Mouse (Mus musculus) gastrocnemius, postnatal 14 days (tissue): Measurements from ENCODE around the gene Fbxl16. TPM values are rescaled to one million over a fixed set of nuclear protein-coding genes. Genes with fewer than 3 reads are reported as not detected.

Source experiments
- DNase-seq: peaks from one replicate; pipeline ENCODE4 v3.0.0; 2021; ENCODE audit warnings: mixed read lengths
- intact Hi-C: fragments of 180-260 bp; cut with DNase I; formaldehyde crosslinking; loops from one replicate; pipeline ENCODE4 v1.15.1; 2025; ENCODE audit warnings: low total_unique reads
- total RNA-seq, 2 experiments: library from RNA; stranded (reverse); gene quantifications; 2 replicates each; pipeline ENCODE4 v1.2.3; 2021

The Fbxl16 gene
- total RNA-seq, 2 experiments from 2014 or later = 0.95 to 2.2 TPM

DNA sequence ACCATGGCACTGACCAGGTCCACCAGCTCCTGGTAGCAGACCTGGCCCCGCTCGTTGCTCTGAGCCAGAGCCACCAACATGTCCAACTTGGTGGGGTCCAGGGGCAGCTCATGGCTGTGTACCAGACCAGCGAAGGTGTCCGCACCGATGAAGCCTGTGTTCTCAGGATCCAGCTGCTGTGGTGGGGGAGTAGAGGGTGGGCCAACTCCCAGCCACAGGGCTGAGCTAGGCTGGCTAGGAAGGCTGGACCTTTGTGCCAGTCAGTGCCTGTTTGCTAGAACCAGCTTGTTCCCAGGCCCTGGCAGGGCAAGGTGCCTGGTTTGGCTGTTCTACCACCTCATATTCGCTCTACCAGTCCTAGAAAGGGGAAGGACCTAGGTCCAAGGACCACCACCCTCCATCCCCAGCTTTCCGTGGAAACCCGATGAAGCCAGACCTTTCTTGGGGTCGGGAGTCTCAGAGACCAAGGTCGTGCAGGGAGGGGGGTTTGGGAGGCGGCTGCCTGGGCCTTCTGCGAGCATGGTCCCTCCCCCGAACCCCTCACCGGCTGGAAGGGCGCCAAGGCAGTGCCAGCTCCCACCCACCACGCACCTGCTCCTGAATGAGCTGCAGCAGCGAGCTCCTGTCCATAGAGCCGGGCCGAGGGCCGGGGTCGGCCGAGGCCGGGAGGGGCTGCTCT is 27.7 kb downstream of the Fbxl16 start:
- intact Hi-C loops = no loop called here
- DNase-seq = no peak

DNA sequence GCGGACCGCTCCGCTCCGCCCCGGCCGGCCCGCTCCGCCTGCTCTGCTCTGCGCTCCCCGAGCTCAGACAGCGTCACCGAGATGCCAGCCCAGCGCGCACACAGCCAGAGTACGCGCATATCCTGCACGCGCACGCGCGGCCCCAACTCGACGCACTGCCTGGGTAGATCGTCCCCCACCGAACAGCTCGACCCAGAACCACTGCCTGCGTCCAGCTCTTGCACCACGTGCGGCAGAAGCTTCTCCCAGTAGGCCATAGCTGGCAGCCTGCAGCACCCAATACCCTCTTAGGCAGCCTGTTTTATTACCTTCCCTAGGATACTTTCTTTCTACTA is 28.2 kb downstream of the Fbxl16 start, which contains the start of gene Rhbdl1:
Gene Rhbdl1 (minus strand): TSS at position 220 of the 335 bp plus-strand sequence.
- peak; percentile 78 for DNase-seq
- intact Hi-C loops = no loop called here

DNA sequence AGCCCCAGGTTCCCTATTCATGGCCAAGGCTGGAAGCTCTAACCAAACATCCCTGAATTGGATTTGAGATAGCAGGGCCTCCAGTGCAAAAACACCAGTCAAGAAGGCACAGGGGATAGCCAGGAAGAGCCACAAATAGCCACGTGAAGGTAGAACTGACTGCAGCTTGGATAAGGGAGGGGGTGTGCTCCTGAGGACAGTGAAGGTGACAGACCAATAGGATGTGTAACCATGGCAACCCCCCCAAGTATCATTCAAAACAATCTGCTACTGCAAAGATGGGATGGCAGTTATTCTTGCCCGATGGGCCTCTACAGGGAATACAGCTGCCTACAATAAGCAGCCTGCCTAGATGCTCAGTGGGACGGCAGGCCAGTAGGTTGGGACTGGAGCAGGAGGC is 28.6 kb downstream of the Fbxl16 start:
- no peak for DNase-seq
- intact Hi-C loops = no loop called here

DNA sequence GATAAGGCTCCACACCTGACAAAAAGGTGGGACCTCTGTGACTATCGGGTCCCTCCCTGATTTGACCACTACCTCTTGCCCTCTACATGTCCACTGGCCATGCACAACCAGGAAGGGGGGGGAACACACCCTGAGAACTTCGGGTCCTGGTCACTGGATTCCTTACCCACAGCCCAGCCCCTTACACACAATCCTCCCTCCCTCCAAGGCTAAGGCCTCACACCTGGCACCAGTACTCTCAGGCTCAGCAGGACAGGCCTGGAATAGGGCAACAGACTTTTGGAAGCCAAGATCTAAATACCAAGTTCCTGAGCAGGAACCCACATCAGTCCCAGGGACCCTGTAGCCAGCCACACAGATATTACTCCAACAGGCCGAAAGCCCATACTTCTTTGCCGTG is 30.0 kb downstream of the Fbxl16 start:
- intact Hi-C loops = no loop called here
- DNase-seq = no peak

DNA sequence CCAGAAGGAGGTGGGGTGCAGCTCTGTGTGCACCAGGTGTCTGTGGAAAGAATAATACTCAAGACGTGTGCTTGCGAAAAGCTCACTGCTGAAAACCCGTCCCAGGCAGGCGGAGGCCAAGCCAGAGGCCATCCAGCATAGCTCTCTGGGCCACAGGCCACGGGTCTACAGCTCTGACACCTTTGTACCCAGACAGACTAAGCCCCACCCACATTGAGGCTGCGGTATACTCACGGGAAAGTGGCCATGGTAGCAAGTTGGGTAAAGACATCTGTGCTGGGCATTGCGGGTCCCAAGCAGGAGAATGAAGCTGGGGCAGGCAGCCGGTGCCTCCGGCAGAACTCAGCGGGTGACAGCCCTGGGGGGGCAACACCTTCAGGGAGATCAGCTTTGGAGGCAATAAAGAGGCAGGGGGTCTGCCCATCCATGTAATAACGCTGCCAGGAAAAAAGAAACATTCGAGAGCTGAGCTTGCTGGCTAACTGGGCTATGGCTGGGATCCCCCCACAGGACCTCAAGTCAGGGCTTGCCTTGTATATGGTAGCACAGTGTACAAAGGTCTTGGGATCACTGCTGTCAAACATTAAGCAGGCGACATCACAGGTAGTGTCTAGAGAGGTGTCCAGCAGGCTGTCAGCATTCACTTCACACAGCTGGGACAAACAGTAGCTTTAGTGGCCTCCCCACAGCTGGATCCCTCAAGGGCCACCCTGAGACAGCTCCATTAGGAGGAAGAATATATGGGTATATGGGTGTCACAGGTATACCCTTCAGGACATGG is 30.8 kb downstream of the Fbxl16 start:
- no peak for DNase-seq
- intact Hi-C loops = no loop called here

DNA sequence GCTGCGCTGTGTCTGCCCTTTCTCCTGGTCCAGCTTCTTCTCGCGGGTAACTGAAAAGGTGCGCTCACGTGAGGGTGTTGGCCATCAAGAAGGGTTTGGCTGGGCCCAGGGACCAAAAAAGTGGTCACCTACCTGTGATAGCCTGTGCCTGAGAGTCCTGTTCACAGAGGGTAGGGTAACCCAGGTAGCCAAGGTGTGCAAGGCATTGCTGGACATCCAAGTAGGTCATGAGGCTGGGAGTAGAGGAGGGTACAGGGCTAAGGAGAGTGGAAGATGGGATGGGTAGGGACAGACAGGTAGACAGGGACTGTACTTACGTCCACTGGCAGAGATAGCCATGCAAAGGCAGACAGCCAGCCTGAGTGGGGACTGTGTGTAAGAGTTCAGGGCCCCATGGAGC is 31.6 kb downstream of the Fbxl16 start:
- intact Hi-C loops = no loop called here
- no peak for DNase-seq

DNA sequence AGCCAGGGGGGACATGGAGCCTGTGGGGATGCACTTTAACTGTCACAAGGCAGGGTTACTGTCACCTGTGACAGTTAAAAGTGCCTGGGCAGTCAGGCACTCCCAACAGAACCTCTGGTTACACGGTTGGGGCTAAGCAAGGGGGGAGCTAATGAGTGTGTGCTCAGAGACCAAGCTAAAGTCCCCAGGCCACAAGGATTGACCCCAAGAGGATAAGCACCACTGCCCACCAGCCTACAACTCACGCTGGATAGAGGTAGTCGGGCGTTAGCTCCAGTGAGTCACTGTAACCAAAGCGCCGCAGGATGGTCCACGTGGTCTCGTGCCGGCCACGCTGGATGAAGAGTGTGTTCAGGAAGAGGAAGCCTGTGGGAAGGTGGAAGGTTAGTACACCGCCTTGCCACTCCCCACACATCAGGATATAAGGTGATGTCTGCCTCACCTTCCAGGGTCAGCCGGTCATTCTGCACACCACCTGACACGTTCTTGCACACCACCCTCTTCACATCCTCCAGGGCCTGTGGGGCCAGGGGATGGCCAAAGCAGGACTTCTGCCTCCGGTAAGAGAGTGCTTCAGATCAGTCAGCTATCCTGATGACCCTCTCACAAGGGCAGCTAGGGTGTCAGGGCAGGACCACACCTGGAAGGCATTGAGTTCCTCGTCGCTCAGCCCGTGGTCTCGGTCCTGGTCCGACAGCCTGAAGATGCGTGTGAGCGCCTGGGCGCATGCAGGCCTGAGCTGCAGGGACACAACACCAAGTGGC is 32.4 kb downstream of the Fbxl16 start, which contains the start of gene Gm20683:
Gene Gm20683 (minus strand): TSS at position 647 of the 764 bp plus-strand sequence.
- intact Hi-C loops = no loop called here
- no peak for DNase-seq

DNA sequence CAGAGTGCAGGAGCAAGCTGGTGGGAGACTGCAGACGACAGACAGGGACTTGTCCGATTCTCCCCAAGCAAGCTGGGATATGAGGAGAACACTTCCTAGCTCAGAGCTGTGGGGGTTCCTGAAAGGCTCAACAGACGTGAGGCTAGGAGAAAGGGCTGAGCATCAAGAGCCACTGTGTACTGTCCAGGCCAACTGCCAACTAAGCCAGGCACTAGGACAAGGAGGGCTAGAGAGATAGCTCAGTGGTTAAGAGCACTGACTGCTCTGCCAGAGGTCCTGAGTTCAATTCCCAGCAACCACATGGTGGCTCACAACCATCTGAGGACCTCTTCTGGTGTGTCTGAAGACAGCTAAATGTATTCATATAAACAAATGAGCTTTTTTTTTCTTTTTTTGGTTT is 33.6 kb downstream of the Fbxl16 start:
- intact Hi-C loops = no loop called here
- DNase-seq = no peak

DNA sequence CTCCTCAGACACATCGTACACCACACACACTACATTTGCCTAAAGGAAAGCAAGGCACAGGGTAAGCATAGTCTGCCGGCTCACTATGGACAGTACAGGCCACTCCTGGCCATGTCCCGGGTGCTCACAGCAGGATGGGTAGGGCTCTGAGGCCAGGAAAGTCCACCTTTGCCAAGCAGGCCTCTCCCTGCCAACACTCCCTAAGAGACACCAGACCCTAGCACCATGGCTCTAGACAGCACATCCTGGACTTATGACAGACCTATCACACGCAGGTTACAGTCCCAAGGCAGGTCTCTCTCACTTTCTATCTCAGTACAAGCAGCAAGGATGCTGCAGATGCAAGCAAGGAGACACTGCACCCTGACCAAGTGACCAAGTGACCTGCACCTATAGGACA is 34.2 kb downstream of the Fbxl16 start:
- DNase-seq = no peak
- intact Hi-C loops = no loop called here

DNA sequence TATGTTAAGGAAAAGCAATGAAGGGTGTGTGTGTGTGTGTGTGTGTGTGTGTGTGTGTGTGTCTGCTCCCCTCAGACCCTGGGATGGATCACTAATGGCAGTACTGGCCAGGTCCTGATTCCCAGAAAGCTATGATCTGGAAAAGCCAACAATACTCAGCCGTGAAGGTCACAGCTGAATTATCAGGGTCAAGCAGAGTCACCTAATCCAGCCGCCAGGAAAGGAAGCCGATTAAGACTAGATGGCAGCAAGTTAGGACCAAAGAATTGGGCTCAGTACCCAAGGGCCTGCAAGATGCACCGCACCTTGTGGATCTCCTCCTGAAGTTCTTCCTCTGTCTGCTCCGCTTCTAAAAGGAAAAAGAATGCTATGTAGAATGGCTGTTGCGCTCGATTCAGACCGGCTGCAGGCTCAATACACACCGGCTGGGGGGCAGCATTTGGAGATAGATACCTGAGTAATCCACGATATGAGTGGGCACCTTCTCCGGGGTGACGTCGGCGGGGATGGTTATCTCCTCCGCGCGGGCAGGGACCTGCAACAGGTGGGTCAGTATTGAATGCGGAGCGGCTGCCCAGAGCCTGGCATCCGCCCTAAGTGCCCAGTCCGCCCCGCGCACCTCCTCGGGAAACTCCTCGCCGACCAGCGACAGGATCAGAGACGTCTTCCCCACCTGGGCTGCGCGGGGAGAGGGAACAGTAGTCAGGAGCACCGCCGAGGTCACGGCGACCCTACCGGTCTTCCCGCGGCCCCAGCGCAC is 34.9 kb downstream of the Fbxl16 start:
- intact Hi-C loops = no loop called here
- no peak for DNase-seq

DNA sequence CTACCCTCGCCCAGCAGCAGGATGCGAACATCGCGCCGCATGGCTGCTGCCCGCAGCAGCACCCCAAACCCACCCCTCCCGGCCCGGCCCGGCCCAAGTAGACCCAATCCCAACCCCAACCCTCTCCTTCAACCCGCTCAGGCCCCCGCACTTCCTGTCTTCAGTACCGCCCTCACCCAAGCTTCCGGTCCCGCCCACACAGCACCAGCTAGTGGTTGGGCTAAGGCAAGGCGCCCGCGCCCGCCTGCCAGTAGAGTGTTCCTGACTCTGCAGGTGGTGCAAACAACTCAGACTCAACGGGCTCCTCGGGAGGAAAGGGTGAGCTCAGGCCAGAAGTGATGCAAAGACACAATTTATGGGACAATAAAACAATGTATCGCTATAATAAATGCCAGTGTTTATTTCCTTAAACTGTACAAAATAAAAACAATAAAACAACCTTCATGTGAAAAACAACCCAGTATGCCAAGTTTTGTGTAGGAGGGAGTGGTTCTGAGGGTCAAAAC is 35.6 kb downstream of the Fbxl16 start, which contains the start of gene Rhot2:
Gene Rhot2 (minus strand): TSS at position 456 of the 506 bp plus-strand sequence.
- DNase-seq = peak; percentile 96
- intact Hi-C loops = no loop called here

DNA sequence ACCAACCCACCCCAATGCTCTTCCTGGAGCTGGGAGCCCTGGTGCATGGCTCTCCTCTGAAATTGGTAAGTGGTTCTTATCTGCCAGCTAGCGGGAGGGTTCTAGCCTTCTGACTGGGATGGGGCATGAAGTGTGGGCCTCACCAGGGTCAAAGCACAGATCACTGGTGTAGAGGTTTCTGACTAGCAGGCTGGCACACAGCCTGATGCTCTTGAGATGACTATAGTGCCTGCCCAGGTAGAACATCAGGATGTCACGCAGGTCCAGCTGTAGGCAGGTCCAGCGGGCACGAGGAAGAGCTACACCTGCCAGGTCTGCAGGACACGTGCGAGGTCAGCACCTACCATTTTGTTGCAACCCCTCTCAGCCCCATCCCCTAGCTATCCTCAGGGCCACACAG is 51.3 kb downstream of the Fbxl16 start:
- no peak for DNase-seq
- intact Hi-C loops = no loop called here

DNA sequence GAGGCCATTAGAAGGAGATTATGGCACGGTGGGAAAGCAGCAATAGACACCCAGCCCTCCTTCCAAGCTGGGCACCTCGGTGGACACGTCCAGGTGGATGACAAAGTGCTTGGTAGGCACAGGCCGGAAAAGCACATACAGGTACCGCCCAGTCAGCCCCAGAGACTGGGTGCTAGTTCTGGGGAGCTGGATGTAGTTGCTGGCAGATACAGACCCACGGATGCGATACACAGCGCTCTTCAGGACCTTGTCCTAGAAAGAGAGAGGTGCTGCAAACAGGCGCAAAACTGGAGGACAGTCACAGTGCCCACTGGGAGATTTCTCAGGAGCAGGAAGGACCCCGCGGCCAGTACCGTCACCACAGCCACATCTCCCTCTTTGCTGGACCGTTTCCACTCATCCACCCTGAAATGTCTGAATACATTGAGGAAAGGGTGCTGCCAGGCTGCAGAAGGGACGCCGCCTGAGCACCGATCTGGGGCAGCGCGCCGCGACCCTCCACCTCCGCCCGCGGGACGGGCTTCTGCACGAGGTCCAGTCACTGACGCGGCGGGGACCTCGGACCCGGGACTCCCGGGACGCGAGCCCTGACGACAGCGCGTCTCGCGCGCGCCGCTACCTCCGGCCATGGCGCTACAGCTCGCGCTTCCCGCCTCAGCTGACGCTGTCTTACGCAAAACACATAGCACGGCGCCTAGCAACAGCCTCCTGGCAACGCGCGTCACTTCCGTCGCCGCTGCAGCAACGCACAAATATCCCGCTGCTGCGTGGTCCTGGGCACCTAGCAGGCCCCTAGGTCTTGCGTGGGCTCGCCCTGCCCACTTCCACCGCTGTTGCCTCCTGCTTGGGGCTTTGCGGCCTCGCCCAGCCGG is 52.2 kb downstream of the Fbxl16 start, which contains the start of gene Wdr90:
Gene Wdr90 (minus strand): TSS at position 670 of the 872 bp plus-strand sequence.
- intact Hi-C loops = no loop called here
- peak; percentile 89 for DNase-seq

DNA sequence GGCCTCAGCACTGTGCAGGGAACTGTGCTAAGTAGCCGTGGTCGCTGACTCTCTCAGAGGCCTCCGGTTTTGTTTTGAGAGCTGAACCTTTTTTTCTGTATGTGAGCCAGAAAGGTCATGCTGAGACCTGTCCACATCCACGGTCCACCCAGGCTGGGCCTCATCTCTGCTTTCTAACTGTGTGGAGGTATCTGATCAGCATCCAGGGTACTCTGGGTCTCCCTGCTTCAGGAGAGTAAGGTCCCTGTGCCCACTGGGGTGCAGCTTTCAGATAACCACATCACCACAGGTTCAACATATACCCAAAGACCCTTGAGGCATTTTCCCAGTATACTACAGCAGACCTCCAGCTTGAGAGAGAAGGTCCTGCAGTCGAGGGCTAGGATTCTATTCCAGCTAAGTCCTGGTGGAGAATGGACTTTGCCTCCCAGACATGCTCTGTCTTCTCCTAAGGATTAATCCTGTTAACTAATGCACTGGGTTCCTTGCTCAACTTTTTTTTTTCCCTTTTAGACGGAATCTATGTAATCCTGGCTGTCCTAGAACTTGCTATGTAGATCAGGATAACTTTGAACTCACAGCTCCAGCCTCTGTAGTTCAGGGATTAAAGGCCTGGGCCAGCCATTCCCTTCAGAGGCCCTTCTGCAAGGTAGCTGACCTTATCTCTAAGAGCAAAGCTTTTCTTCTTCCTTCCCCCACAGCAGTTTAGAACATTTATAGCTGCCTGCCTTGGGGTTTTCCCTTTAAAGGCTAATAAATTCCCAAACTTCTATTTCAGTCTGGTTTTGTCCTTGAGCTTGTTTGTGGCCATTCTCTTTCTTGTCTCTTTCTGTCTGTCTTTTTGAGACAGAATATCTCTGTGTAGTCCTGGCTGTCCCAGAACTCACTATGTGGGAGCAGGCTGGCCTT is 53.1 kb downstream of the Fbxl16 start:
- intact Hi-C loops = no loop called here
- DNase-seq = no peak

DNA sequence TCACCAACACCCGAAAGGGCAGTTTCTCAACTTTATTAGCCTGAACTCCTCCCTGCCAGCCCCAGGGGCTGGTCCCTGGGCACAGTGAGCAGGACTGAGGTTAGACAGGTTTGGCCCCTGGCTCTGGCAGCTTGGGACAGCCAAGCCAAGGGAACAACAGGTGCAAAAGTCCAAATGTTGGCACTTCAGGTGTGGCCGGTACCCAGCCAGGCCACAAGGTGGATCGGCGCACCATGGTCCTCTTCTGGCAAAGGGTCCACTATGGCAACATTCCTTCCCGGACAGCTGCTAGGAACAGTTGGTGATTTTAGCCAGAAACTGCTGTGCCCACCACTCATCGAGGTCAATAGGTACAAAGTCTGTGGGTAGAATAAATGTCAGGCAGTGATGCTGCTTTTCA is 54.8 kb downstream of the Fbxl16 start:
- intact Hi-C loops = no loop called here
- DNase-seq = no peak

DNA sequence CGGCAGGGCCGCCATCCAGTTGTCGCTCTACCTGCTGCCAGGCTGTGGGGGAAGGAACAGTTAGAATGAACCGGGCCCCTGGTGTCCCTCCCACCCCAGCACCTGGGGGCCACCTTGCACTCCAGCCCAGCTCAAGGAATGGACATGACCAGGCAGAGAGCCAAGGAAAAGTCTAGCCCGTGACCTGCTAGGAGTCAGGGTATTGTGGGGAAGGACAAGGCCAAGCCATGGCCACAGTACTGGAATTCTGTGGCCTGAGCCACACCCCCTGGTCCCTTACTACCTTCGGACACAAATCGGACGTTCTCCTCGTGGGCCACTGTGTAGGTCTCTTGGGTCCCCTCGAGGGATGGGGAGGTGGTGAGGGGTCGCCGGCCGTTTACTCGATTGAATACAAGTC is 55.4 kb downstream of the Fbxl16 start:
- DNase-seq = no peak
- intact Hi-C loops = no loop called here

DNA sequence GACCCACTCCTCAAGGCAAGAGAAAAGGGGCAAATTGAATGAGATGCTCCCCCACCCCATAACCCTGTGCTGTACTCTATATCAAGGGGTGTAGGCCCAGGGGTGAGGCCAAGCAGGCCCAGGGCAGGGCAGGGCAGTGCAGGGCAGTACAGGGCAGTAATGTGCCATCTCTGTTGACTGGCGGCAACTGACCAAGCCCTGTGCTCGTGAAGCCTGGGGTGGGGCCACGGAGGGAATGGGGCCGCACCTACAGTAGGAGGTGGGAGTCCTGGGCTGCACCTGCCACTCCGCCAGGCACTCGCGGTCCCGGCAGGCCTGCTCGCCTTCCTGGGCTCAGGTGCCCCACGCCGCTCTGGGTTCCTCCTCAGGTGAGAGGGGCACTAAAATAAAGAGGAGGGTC is 56.4 kb downstream of the Fbxl16 start:
- no peak for DNase-seq
- intact Hi-C loops = no loop called here
